20 mouse cellular contexts compared by ENCODE assay signal in the genomic region with DNA sequence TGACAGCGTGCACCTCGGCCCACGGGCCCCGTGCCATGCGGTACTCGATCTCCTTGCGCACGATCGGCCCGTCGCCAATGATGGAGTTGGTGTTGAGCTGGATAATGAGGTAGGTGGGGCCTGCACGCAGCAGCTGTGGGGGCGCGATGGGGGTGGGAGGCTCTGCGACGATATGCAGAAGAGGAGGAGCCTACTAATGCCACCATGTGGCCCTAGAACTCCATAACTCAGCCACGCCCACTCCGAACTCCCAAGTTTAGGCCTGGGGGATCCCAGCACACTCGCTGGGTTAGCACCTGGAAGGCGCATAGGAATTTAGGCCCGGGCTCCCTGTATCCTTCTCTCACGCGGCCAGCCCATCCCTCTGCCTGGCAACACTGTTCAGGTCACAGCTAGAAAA. TPM values are rescaled to one million over a fixed set of nuclear protein-coding genes. Genes with fewer than 3 reads are reported as not detected.
"Had no signal": no experiment of that assay in that cellular context is flagged by ENCODE, and none has a peak within 500 bp of the region (broad histone marks: within the 10 kb centered on the region; RNA-seq: fewer than 3 reads in every experiment).

No protein-coding gene starts in this region.

- H3K4me3 ChIP-seq: kidney, embryonic 15.5 days; liver, embryonic 13.5 days; neural tube, embryonic 12.5 days; neural tube, embryonic 15.5 days had no signal

- H3K27me3 ChIP-seq: kidney, embryonic 15.5 days; liver, embryonic 13.5 days; neural tube, embryonic 12.5 days had no signal

- H3K9ac ChIP-seq: kidney, embryonic 15.5 days; liver, embryonic 13.5 days; neural tube, embryonic 12.5 days; neural tube, embryonic 15.5 days had no signal

- H3K4me2 ChIP-seq: kidney, embryonic 15.5 days; liver, embryonic 13.5 days; midbrain, embryonic 11.5 days; neural tube, embryonic 12.5 days; neural tube, embryonic 15.5 days had no signal

- H3K27ac ChIP-seq: kidney, embryonic 15.5 days; liver, embryonic 13.5 days; neural tube, embryonic 12.5 days; neural tube, embryonic 15.5 days; stomach, postnatal 0 days had no signal

- DNase-seq: kidney, postnatal 10 days; kidney, postnatal 36 days; left cerebral cortex, postnatal 4 days; liver, embryonic 13.5 days; lung, adult 2 months; lung, postnatal 14 days; lung, postnatal 4 days; midbrain, embryonic 14.5 days; right cerebral cortex, adult 18-20 months; right cerebral cortex, postnatal 14 days; right cerebral cortex, postnatal 4 days; thymus, adult 2 months; thymus, postnatal 14 days; thymus, postnatal 4 days had no signal

- H3K36me3 ChIP-seq: liver, embryonic 13.5 days; neural tube, embryonic 12.5 days; neural tube, embryonic 15.5 days had no signal

- H3K9me3 ChIP-seq: kidney, embryonic 15.5 days; liver, embryonic 13.5 days; neural tube, embryonic 12.5 days; neural tube, embryonic 15.5 days had no signal

RNA-seq across cellular contexts. Expression of a gene that starts 19.2 kb away (rescaled TPM):
- total RNA-seq: megakaryocyte-erythroid progenitor cell, adult 5-6 weeks had no signal
